Mouse (Mus musculus) cerebellum, adult 8-10 months (tissue): ENCODE data around the gene Nmral1.
"Not testable (repeated sequence)": the region's sequence is repeated elsewhere in the genome, so short reads cannot be mapped to it uniquely, and the experiment has no call there.

Source experiments
- DNase-seq: peaks from one replicate; pipeline ENCODE4 v3.0.0; 2022

Gene Nmral1

GRCm38 (mm10) chr16:4718753-4719518 is at the start of gene Nmral1:
Gene Nmral1 (minus strand): TSS chr16:4719356.
- DNase-seq = peak; percentile 77

- DNase-seq = no peak
These were observed 49.6 kb upstream of the Nmral1 start for GRCm38 (mm10) chr16:4768719-4769118.

GRCm38 (mm10) chr16:4767012-4767790 is 48.0 kb upstream of the Nmral1 start:
- no peak for DNase-seq

GRCm38 (mm10) chr16:4765852-4766251 is 46.7 kb upstream of the Nmral1 start:
- no peak for DNase-seq

GRCm38 (mm10) chr16:4763276-4763675 is 44.1 kb upstream of the Nmral1 start:
- no peak for DNase-seq

- DNase-seq = no peak
These were observed 43.3 kb upstream of the Nmral1 start for GRCm38 (mm10) chr16:4762437-4762836.

- DNase-seq = not testable (repeated sequence)
These were observed 37.6 kb upstream of the Nmral1 start for GRCm38 (mm10) chr16:4756660-4757335.

- DNase-seq = no peak
These were observed 34.9 kb upstream of the Nmral1 start for GRCm38 (mm10) chr16:4754045-4754444.

- no peak for DNase-seq
These were observed 33.0 kb upstream of the Nmral1 start for GRCm38 (mm10) chr16:4752155-4752554.

- DNase-seq = no peak
These were observed 23.0 kb upstream of the Nmral1 start for GRCm38 (mm10) chr16:4742186-4742585.

GRCm38 (mm10) chr16:4739994-4740393 is 20.8 kb upstream of the Nmral1 start:
- no peak for DNase-seq

GRCm38 (mm10) chr16:4736262-4736661 is 17.1 kb upstream of the Nmral1 start:
- DNase-seq = no peak

- no peak for DNase-seq
These were observed 11.7 kb upstream of the Nmral1 start for GRCm38 (mm10) chr16:4730776-4731358.

- DNase-seq = no peak
These were observed 8.8 kb upstream of the Nmral1 start for GRCm38 (mm10) chr16:4727963-4728362.

- no peak for DNase-seq
These were observed 8.4 kb upstream of the Nmral1 start for GRCm38 (mm10) chr16:4727526-4727925.

- DNase-seq = peak; percentile 52
These were observed 7.5 kb upstream of the Nmral1 start for GRCm38 (mm10) chr16:4726528-4727128.

GRCm38 (mm10) chr16:4725780-4726527 is 6.8 kb upstream of the Nmral1 start, which contains the start of gene Hmox2:
Gene Hmox2 (plus strand): TSS chr16:4726361.
- DNase-seq = peak; percentile 96

- no peak for DNase-seq
These were observed 6.1 kb upstream of the Nmral1 start for GRCm38 (mm10) chr16:4725266-4725665.

GRCm38 (mm10) chr16:4722915-4723209 is 3.7 kb upstream of the Nmral1 start:
- DNase-seq = no peak

- DNase-seq = no peak
These were observed 3.2 kb upstream of the Nmral1 start for GRCm38 (mm10) chr16:4722128-4722914.

GRCm38 (mm10) chr16:4717866-4718265 is 1.3 kb downstream of the Nmral1 start:
- no peak for DNase-seq
